Mouse (Mus musculus): ENCODE measurements around the gene Olfr714.
"Not testable (repeated sequence)": the region's sequence is repeated elsewhere in the genome, so short reads cannot be mapped to it uniquely, and the experiment has no call there.

The Olfr714 gene

GRCm38 (mm10) chr7:107070681-107071080 is at the start of gene Olfr714:
TSS of gene Olfr714 (plus strand) at chr7:107070981.
- DNase-seq: no peak

DNA sequence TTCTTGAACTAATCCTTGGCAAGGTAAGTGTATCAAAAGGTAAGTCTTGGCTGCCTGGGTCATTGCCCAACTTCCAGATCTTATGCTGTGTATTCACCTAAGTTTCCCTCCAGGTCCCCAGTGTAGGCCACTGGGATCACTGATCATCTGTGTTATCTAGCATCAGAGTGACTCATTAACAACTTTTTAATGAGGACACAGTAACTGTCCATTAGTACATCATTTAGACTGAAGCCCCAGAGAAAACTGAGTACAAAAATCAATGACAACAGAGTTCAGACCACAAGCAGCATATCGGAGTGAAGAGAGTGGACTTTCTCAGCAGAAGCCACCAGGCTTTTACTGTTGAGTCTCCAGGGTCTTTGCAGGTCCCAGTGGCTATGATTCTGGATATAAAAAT is 39.9 kb upstream of the Olfr714 start, which contains the start of gene Olfr713:
TSS of gene Olfr713 (plus strand) at position 301 of the 400 bp plus-strand sequence.
- DNase-seq: no peak

DNA sequence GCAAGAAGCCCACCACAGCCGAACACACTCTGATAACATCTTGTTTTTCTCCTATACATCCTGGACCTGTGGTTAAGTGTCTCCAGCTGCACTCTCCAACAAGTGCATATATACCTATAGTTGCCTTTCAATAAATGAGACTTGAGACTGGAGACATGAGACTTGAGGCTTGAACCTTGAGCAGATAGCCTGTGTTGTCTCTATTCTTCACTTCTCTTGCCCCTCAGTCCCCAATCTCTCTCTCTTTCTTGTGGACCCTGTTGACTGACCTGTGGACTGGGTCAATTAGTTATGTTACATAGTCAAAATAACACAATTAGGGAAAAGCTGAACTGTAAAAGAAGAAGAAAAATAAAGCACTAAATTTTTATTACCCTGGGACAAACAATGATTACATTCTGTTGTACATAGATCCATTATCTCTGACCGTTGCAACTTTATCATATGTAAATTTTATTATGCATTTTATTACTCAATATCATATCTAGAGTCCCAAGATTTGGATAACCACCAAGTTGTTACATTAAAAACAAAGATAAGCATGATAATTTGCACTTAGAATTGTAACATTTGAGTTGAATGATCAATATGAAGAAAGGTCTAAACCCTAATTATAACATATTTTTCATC is 30.7 kb upstream of the Olfr714 start:
- DNase-seq: no peak

DNA sequence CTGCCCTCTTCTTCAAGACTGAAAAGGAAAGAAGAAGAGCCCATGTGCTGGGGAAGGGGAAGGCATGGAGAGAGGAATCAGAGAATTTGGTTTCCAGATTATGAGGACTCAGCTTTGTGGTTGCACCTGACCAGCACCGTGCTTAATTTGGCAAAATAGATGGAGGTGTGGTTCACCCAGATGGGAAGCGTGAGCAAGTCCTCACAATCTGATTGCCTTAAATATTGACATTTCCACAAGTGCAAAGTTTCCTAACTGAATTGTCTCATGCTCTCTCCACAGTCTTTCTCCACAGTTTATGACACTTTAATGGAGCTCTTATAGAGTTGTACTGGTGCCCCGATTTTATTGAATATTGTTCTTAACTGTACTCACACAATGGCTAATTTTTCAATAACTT is 27.6 kb upstream of the Olfr714 start:
- no peak for DNase-seq

GRCm38 (mm10) chr7:107044407-107044806 is 26.4 kb upstream of the Olfr714 start:
- no peak for DNase-seq

GRCm38 (mm10) chr7:107045833-107046232 is 24.9 kb upstream of the Olfr714 start:
- DNase-seq: no peak

DNA sequence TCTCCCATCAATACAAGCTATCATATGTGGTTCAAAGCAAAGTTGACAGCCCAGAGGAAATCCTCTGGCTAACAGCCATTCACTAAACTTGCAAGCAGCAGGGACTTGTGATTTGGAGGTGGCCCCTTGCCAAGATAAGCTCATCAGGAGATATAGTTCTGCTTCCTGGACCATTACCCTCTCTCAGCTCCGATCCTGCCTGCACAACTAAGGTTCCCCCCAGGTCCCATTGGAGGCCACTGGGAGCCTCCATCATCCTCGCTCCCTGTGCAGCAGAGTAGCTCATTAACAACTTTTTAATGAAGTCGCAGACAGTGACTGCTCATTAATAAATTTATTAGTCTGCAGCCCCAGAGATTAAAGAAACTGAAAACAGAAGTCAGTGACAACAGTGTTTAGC is 23.2 kb upstream of the Olfr714 start:
- DNase-seq: no peak

DNA sequence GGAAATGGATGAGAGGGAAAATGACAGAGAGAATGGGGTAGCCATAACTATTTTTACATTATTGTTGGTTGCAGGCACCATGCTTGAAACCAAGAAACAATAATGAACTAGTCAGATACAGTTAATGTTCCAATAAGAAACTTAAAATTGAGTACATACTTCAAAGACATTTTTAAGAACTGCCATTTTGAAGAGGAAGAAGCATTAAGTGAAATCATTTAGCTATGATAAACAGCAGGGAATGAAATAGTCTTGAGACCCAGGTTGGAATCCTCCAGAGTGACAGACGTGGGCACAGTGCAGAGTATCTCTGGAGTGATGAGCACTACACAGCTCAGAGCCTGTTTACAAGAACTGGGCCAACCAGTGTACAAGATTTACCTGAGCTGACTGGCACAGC is 22.1 kb downstream of the Olfr714 start, which contains the start of gene Olfr17:
TSS of gene Olfr17 (plus strand) at position 301 of the 400 bp plus-strand sequence.
- no peak for DNase-seq

DNA sequence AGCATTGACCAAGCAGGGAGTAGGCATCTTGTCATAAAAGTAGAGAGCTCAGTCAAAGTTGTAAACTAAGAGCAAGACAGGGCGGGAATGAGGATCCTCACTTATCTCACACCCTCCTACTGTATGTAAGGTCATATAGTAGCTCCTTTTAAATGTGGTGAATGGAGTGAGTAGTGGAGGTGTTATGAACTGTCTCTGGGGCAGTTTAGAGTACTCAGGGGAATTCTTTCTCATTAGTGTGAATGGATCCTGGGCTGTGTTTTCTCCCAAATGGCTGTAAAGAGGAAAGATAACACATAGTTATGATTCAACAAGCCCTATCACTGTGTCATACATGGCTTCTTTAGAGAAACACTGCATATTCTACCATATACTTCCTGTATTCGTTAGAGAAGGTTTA is 39.5 kb downstream of the Olfr714 start, which contains the start of gene Olfr715b:
TSS of gene Olfr715b (minus strand) at position 101 of the 400 bp plus-strand sequence.
- not testable (repeated sequence) for DNase-seq

All from lung, postnatal 4 days (tissue).